Mouse (Mus musculus): ENCODE measurements around the gene Vwf. TPM values are rescaled to one million over a fixed set of nuclear protein-coding genes. Genes with fewer than 3 reads are reported as not detected.

The Vwf gene
- polyA plus RNA-seq, 1 experiment from 2014 or later, result 12.0 TPM

GRCm38 (mm10) chr6:125661106-125661877 is 114.7 kb downstream of the Vwf start:
- WGBS, result 43% methylated on average over 14 of the region's 14 CpGs
- H3K9me3 ChIP-seq, result no peaks in the 10 kb centered on the region
- H3K36me3 ChIP-seq, result no peaks in the 10 kb centered on the region
- no peak overlapping the region for H3K4me3 ChIP-seq (replicated peaks)
- no peaks in the 10 kb centered on the region for H3K27me3 ChIP-seq (replicated peaks)
- ATAC-seq, result peak; percentile 61; the same call in 1 of the 2 replicates
- H3K4me2 ChIP-seq (replicated peaks), result no peak overlapping the region
- no peak overlapping the region for H3K9ac ChIP-seq
- H3K4me1 ChIP-seq (replicated peaks), result no peaks in the 10 kb centered on the region
- no peak overlapping the region for H3K27ac ChIP-seq

DNA sequence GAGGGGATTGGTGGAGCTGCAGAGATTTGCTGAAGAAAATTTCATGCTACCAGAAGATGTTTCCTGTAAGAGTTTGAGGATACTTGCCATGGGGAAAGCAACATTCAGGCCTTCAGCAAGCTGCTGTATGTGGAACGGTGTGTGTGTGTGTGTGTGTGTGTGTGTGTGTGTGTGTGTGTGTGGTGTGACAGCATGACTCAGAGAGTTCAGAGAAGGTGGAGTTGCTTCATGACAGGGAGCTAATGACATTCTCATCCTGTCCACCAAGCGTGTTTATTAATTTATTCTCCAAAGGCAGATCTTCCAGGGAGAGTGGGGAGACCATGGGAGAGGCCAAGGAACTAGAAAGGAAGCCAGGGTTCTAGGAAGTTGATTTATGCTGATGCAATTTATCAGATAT is 117.3 kb downstream of the Vwf start:
- 84% methylated on average over 2 of the region's 2 CpGs for WGBS
- Histone ChIP-seq H3K9ac (no peak overlapping the region), H3K4me3 (replicated peaks) (no peak overlapping the region), H3K27ac (no peak overlapping the region), H3K9me3 (no peaks in the 10 kb centered on the region), H3K4me2 (replicated peaks) (no peak overlapping the region), H3K4me1 (replicated peaks) (no peaks in the 10 kb centered on the region), H3K36me3 (no peaks in the 10 kb centered on the region), H3K27me3 (replicated peaks) (no peaks in the 10 kb centered on the region)
- ATAC-seq, result no peak

- WGBS, result 89% methylated on average over 3 of the region's 3 CpGs
- no peaks in the 10 kb centered on the region for H3K27me3 ChIP-seq (replicated peaks)
- no peak overlapping the region for H3K27ac ChIP-seq
- no peak overlapping the region for H3K4me3 ChIP-seq (replicated peaks)
- H3K36me3 ChIP-seq, result no peaks in the 10 kb centered on the region
- no peak for ATAC-seq
- no peaks in the 10 kb centered on the region for H3K4me1 ChIP-seq (replicated peaks)
- H3K4me2 ChIP-seq (replicated peaks), result no peak overlapping the region
- no peak overlapping the region for H3K9ac ChIP-seq
- H3K9me3 ChIP-seq, result no peaks in the 10 kb centered on the region
Observed at GRCm38 (mm10) chr6:125671835-125672234, 125.3 kb downstream of the Vwf start.

GRCm38 (mm10) chr6:125678492-125678891 is 131.9 kb downstream of the Vwf start:
- ATAC-seq, result no peak
- H3K9ac ChIP-seq, result no peak overlapping the region
- H3K36me3 ChIP-seq, result no peaks in the 10 kb centered on the region
- no peak overlapping the region for H3K27ac ChIP-seq
- no peaks in the 10 kb centered on the region for H3K9me3 ChIP-seq
- no peak overlapping the region for H3K4me2 ChIP-seq (replicated peaks)
- H3K27me3 ChIP-seq (replicated peaks), result no peaks in the 10 kb centered on the region; the same call in 1 of the 2 replicates
- WGBS, result 69% methylated on average over 1 of the region's 1 CpGs
- no peak overlapping the region for H3K4me3 ChIP-seq (replicated peaks)
- H3K4me1 ChIP-seq (replicated peaks), result no peaks in the 10 kb centered on the region

- H3K4me3 ChIP-seq (replicated peaks), result no peak overlapping the region
- no peak for ATAC-seq
- no peak overlapping the region for H3K27ac ChIP-seq
- no peak overlapping the region for H3K4me2 ChIP-seq (replicated peaks)
- no peaks in the 10 kb centered on the region for H3K4me1 ChIP-seq (replicated peaks)
- H3K27me3 ChIP-seq (replicated peaks), result no peaks in the 10 kb centered on the region; the same call in 1 of the 2 replicates
- WGBS, result 73% methylated on average over 11 of the region's 11 CpGs
- no peaks in the 10 kb centered on the region for H3K36me3 ChIP-seq
- H3K9ac ChIP-seq, result no peak overlapping the region
- H3K9me3 ChIP-seq, result no peaks in the 10 kb centered on the region
Observed at GRCm38 (mm10) chr6:125680613-125681012, 134.0 kb downstream of the Vwf start.

GRCm38 (mm10) chr6:125685420-125685819 is 138.8 kb downstream of the Vwf start:
- H3K27me3 ChIP-seq (replicated peaks), result peaks cover 3% of the 10 kb centered on the region; the same call in 1 of the 2 replicates
- no peak for ATAC-seq
- no peaks in the 10 kb centered on the region for H3K36me3 ChIP-seq
- no peak overlapping the region for H3K27ac ChIP-seq
- H3K4me2 ChIP-seq (replicated peaks), result no peak overlapping the region
- H3K4me1 ChIP-seq (replicated peaks), result peaks cover 2% of the 10 kb centered on the region; the same call in 1 of the 2 replicates
- H3K9ac ChIP-seq, result no peak overlapping the region
- H3K4me3 ChIP-seq (replicated peaks), result no peak overlapping the region
- H3K9me3 ChIP-seq, result no peaks in the 10 kb centered on the region

GRCm38 (mm10) chr6:125687986-125688385 is 141.4 kb downstream of the Vwf start:
- no peaks in the 10 kb centered on the region for H3K36me3 ChIP-seq
- H3K9ac ChIP-seq, result no peak overlapping the region
- H3K4me1 ChIP-seq (replicated peaks), result peaks cover 3% of the 10 kb centered on the region; the same call in 1 of the 2 replicates
- no peak for ATAC-seq
- no peak overlapping the region for H3K4me2 ChIP-seq (replicated peaks)
- H3K27me3 ChIP-seq (replicated peaks), result peaks cover 6% of the 10 kb centered on the region; the same call in 1 of the 2 replicates
- 38% methylated on average over 1 of the region's 1 CpGs for WGBS
- H3K9me3 ChIP-seq, result no peaks in the 10 kb centered on the region
- H3K4me3 ChIP-seq (replicated peaks), result no peak overlapping the region
- no peak overlapping the region for H3K27ac ChIP-seq

DNA sequence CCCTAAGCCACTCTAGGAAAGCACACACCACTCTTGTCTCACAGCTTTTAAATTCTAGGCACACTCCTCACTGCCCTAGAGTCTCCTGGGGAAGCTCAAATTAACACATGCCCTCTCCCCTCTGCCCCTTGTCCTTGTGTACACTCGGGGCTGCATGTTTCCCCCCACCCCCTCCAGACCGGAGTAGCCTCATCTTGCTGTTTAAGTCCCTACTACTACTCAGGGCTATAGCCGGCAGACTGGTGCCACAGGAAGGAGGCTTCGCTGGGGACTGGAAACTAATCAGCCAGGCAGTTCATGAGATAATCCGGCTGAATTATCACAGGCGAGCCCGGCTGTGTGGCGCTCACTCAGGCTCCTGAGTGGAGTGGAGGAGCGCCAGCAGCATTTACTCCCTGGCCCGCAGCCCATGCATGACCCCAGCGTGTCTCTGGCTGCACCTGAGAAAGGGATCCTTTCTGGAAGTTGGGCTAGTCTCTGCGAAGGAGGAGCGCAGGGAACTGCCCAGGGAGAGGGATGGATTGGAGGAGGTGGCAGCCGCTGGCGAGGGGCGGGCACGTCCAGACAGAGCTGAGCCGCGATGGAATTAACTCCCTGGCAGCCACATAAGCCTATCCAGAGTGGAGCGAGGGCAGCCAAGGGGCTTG is 143.6 kb downstream of the Vwf start, which contains the start of gene Ano2:
Gene Ano2, plus strand, starts transcription at position 363 of the 647 bp plus-strand sequence.
- Histone ChIP-seq H3K4me3 (replicated peaks) (0 out of 2 replicates have a peak within 1 kb of the TSS, but pooled peaks have one; percentile 14), H3K9ac (no peak within 1 kb of the TSS), H3K27ac (no peak within 1 kb of the TSS), H3K4me1 (replicated peaks) (peaks cover 3% of the 10 kb centered on the region; the same call in 1 of the 2 replicates), H3K36me3 (no peaks in the 10 kb centered on the region), H3K27me3 (replicated peaks) (peaks cover 6% of the 10 kb centered on the region; the same call in 1 of the 2 replicates), H3K9me3 (no peaks in the 10 kb centered on the region), H3K4me2 (replicated peaks) (peak within 1 kb of the TSS; percentile 57)
- ATAC-seq, result 0 out of 2 replicates have a peak, but pooled peaks have one; percentile 15
- 2% methylated on average over 20 of the region's 20 CpGs for WGBS

- no peak overlapping the region for H3K27ac ChIP-seq
- no peak overlapping the region for H3K4me3 ChIP-seq (replicated peaks)
- WGBS, result 82% methylated on average over 2 of the region's 2 CpGs
- no peaks in the 10 kb centered on the region for H3K36me3 ChIP-seq
- H3K4me2 ChIP-seq (replicated peaks), result no peak overlapping the region
- H3K27me3 ChIP-seq (replicated peaks), result no peaks in the 10 kb centered on the region
- no peaks in the 10 kb centered on the region for H3K9me3 ChIP-seq
- H3K9ac ChIP-seq, result no peak overlapping the region
- no peaks in the 10 kb centered on the region for H3K4me1 ChIP-seq (replicated peaks)
- ATAC-seq, result no peak
Observed at GRCm38 (mm10) chr6:125701146-125701545, 154.6 kb downstream of the Vwf start.

GRCm38 (mm10) chr6:125711261-125711660 is 164.7 kb downstream of the Vwf start:
- no peak overlapping the region for H3K9ac ChIP-seq
- no peaks in the 10 kb centered on the region for H3K4me1 ChIP-seq (replicated peaks)
- H3K27ac ChIP-seq, result no peak overlapping the region
- H3K36me3 ChIP-seq, result no peaks in the 10 kb centered on the region
- 84% methylated on average over 16 of the region's 16 CpGs for WGBS
- ATAC-seq, result no peak
- H3K4me2 ChIP-seq (replicated peaks), result no peak overlapping the region
- H3K27me3 ChIP-seq (replicated peaks), result no peaks in the 10 kb centered on the region
- no peaks in the 10 kb centered on the region for H3K9me3 ChIP-seq
- no peak overlapping the region for H3K4me3 ChIP-seq (replicated peaks)

GRCm38 (mm10) chr6:125726408-125726807 is 179.8 kb downstream of the Vwf start:
- Histone ChIP-seq H3K4me2 (replicated peaks) (no peak overlapping the region), H3K9ac (no peak overlapping the region), H3K36me3 (no peaks in the 10 kb centered on the region), H3K27ac (no peak overlapping the region), H3K27me3 (replicated peaks) (no peaks in the 10 kb centered on the region), H3K9me3 (no peaks in the 10 kb centered on the region), H3K4me3 (replicated peaks) (no peak overlapping the region), H3K4me1 (replicated peaks) (no peaks in the 10 kb centered on the region)
- no peak for ATAC-seq
- WGBS, result 67% methylated on average over 2 of the region's 2 CpGs

DNA sequence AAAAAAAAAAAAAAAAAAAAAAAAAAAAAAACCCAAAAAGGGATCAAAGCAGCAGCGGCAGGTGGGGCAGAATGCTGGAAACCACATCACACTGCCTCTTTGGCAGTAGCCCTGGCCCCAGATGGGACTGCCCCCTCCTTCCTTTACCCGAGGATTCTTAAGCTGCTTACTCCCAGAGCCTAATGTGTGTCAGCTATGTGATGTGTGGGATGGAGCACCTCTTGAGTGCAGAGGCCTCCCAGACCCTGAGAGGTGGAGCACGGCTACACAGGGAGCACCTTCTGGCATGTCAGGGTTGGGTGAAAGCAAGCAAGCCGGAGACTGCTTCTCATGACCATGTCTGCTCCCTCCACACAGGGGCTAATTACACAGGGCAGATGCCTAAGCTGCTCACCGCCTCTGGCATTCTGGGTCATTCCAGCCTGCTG is 180.9 kb downstream of the Vwf start:
- H3K9me3 ChIP-seq, result no peaks in the 10 kb centered on the region
- no peak overlapping the region for H3K4me2 ChIP-seq (replicated peaks)
- H3K36me3 ChIP-seq, result no peaks in the 10 kb centered on the region
- H3K27ac ChIP-seq, result no peak overlapping the region
- H3K4me3 ChIP-seq (replicated peaks), result no peak overlapping the region
- no peak overlapping the region for H3K9ac ChIP-seq
- WGBS, result 77% methylated on average over 5 of the region's 5 CpGs
- no peaks in the 10 kb centered on the region for H3K27me3 ChIP-seq (replicated peaks)
- H3K4me1 ChIP-seq (replicated peaks), result no peaks in the 10 kb centered on the region
- no peak for ATAC-seq
